Mouse (Mus musculus): ENCODE results near the gene Vwa3a.
A peak's percentile ranks its signal among the peaks of the same experiment; 100 is the strongest.

The Vwa3a gene

DNA sequence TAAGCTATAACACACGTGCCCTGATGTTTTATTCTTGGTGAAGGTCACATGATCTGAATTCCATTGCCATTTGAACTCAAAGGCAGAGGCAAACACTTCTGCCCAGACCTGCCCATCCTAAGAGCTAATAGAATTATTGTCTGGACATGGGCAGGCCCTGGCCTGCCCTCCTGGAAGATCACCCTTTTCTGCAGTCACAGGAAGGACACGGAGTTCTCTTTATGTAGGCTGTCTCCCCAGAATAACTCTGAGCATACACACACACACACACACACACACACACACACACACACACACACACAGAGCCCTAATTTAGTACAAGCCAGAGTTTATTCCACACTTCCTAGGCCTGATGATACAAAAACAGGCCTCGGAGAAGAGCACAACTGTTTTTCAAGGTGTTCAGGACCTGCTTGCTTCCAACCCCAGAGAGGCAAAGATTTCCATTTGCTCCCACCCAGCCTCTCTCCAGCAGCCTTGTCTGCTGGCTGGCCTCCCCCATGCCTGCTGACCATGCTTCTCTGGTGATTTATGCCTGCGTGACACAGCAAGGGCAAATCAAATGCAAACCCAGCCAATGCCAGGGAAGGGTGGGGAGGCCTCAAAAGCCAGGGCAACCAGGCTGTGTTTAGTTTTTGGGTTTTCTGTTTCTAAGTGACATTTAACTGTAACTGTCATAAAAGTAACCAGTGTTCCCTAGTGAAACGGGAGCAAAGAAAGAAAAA lies 99.5 kb downstream of the Vwa3a start:
- no peak for DNase-seq

DNA sequence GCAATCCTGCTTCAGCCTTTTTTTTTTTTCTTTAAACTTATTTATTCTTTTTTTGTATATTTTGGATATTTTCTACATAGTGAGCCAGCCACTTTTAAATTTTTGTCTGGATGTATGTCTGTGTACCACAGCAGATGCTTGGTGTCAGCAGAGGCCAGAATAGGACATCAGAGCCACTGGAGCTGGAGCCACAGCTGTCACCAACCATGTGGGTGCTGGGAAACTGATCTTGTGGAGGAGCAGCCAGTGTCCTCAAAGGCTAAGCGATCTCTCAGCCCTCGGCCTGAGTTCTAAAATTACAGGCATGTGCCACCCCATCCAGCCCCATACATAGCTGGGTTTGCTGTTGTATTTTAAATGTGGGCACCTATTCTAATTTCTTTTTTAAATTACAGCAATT lies 100.7 kb downstream of the Vwa3a start:
- DNase-seq, result no peak

DNA sequence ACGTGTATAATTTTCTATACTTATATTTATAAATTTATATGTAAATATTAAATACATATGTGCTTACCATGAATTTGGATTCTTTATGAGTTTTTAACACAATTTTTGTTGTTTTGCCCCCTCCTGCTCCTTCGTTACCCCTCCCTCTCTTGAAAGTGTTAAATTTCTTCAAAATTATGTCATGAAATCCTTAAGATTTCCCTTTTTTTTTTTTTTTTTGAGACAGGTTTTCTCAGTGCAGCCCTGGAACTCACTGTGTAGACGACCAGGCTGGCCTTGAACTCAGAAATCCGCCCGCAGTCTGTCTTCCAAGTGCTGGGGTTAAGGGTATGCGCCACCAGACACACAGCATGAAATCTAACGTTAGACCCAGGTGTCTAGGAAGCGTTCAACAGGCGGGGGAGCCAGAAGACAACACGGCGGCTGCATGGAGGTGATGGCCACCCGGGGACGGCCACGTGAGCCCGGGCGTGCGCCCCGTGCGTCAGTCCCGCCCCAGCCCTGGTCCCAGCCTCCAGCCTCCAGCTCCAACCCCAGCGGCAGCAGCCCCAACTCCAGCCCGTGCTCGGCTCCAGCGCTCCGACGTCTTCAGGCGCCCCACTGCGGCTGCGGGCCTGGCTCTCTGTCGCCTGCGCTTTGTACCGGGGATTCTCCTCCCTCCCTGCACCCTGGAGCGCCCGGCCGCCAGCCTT lies 103.4 kb downstream of the Vwa3a start, which contains the start of gene Eef2k:
Gene Eef2k, plus strand, starts transcription at position 487 of the 692 bp plus-strand sequence.
- peak; percentile 82 for DNase-seq

DNA sequence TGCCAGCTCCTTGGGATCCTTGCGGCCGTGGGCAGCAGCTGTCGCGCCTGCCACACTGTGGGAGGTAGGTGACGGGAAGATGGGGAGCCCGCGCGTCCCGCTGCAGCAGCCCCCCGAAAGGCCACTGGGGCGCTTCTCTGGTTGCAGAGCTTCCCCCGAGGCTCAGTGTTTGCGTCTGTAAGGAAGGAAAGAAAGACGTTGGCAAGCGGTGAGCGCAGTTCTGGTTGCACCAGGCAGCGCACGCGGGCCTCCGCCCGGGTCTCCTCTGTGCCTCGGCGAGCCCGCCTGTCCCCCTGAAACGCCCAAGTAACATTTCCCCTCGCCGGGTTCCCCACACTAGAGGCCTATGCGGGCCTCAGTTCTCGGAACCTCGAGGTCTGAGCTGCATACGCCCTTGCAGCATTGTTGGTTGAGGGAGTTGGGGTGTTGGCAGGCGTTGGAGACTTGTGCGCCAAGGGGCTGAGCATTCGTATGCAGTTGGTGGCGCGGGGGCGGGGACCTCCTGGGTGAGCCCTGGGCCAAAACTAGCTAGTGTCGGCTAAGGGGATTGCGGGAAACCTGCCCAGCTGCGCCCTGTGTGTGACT lies 104.0 kb downstream of the Vwa3a start:
- peak; percentile 89 for DNase-seq

DNA sequence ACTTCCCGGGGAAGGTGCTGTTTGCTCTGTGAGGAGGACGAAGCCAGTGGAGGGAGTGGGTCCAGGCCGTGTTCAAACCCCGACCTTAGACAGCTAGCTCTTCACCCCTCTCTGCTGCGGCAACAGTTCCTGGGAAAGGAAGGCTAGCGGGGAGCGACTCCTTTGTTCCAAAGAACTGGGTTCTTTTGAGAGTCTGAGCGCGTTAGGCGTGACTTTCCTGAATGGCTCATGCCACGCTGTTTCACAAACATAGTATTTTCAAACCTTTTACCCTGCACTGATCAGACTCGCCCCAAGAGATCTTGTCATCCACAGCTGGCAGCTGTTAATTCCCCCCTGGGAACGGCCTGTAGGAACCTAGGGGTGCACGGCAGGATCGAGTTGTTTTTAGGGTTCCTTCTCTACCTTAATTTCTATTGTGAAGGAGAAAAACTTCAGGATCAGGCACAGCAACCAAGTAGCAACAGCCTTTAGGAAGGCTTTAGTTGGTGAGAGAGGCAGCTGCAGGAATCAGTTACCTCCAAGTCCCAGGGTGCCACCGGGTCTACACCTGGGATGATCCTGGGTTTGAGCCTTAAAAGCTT lies 104.8 kb downstream of the Vwa3a start:
- no peak for DNase-seq

DNA sequence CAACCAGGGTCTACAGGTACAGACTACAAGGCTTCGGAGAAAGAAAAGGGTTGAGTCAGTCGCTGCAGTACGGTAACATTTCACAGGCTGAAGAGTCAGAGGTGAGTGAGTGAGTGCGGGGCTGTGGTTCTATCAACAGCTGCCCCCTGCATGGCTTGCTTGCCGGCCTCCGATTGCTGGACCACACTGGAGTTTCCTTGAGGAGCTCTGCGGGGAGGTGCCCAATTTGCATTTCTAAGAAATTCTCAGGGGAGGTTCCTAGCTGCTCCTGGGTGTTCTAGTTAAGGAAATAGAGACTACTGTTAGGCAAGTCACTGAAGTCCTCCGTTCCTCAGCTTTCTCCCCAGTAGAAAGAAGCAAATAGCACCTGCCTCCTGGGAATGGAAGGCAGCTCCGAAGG lies 105.6 kb downstream of the Vwa3a start:
- no peak for DNase-seq

DNA sequence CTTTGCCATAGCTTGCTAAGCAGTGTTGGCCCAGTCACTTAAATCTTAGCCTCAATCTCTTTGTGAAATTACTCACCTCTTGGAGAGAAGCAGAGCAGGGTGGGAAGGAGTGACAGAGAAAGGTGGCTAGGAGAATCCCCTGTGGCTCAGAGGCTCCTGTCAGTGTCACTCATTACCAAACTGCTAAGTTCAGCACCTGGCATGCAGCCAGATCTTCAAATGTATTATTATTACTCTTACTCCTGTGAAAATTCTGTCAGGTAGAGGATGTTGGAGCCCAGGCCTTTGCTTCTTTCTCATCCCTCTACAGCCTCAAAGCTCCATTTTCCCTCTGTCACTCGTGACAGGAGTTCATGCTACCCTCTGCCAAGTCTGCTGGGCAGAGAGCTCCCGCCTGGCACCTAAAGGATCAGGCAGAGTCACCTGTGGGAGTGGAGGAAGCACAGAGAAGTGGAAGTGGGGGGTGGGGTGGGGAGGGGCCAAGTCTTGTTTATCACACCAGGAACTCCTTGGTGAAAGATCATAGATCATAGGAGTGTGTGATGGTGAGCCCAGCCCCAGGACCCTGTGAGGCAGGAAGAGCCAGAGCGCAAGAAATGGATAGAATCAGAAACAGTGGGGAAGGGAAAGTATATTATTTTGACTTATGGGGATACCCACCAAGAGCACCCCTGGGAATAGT lies 109.9 kb downstream of the Vwa3a start:
- DNase-seq, result no peak

DNA sequence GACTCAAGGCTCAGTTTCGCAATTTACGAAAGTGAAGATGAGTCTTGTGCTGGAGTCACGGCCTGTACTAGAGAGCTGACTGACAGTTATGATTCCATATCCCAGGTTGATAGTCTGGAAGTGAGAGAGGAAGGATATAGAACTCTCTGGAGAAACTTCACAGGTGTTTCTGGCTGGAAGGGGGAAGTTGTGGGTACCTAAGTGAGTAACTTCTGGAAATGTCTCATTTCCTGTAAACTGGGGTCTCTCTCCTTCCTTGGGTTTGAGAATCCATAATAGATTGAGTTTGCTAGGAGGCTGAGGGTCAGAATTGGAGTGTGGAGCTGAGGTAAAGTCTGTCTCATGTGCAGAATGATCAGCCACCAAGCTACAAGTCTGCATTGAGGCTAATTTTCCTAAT lies 111.0 kb downstream of the Vwa3a start:
- DNase-seq, result no peak

Measured in right cerebral cortex, postnatal 14 days (tissue).